Mouse (Mus musculus): ENCODE measurements at regions not wholly inside any gene's neighbourhood (a gene's known extent, or its start where the extent isn't known, plus 50 kb on each side); places are given as distances from the start of the nearest gene placed in this dataset.

DNA sequence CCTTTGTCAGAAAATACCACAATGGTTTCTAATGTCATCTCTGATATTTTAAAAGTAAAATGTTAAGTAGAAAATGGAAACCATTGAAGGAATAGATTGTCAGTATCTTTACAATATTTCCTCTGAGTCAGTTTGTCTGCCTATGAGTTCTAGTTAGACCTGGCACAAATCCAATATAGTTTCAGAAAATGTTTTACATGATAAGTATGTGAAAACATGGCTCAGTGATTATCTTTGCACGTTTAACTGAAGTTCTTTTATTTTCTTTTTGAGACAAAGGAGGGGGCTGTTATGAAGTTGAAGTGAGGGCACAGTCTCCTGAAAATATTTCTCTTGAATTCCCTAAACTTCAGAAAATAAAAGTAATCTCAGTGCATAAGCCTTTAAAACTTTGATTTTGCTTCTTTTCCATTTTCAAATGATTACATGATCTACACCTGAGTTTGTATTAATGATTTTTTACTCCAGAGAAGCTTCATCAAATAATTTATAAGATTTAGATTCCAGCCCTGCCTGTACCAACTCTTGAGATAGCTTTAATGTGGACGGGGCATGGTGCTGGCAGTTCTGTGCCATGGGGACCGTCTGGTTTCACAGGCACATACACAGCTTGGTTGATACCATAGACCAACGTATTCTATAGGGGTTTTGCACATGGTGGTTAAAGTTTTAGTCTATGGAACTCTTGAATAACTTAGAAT, 336.5 kb downstream of the Pdha2 start:
- no peak for DNase-seq

DNA sequence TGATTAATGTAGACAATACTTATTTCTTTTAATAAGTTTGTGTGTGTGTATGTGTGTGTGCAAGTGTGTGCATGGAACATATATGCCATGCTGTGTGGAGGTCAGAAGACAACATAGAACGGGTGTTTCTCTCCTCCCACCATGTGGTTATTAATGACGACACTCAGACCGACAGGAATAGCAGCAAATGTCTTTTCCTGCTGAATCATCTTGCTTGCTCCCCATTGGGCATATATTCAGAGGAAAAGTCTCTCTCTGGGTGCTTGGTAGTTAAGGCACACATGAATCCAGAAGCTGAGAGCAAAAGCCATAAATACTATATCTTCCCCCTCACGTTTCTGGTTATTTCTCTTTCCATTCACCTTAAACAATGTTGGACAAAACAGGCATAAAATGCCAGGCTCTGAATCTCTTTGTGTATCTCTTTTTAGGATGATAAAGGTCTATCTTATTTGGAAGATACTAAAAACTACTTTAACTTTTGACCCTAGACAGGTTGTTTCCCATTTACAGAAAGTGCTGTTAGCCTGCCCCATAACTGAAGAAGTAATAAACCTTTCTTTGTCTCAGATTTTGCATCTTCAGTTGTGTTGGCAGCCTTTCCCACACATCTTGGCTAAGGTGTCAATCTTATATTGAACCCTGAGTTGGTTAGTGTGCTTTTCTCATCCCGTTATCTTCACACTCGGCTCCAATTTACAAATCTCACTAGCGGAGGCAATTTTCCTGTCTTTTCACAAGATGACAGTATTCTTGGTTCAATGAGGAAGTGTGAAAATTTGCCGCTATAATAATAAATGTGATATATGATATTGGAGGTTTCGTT, 337.9 kb downstream of the Pdha2 start:
- no peak for DNase-seq

DNA sequence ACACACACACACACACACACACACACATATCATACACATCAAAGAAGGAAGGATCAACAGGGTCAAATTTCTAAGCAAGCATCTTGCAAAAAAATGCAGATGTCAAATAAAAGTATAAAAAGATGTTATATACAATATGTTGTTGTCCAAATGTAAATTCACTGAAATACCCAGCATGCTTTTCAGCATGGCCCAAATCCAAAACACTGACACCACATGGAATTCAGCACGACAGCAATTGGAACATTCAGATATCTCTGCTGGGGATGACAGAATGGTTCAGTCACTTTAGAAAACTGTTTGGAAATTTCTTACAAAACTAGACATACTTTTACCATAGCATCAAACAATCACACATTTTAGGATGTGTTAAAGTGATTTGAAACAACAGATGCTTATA, 339.6 kb downstream of the Pdha2 start:
- no peak for DNase-seq

- DNase-seq, result no peak
These were observed 340.9 kb downstream of the Pdha2 start for GRCm38 (mm10) chr3:140871261-140871660.

GRCm38 (mm10) chr3:140840197-140840596, 372.0 kb downstream of the Pdha2 start:
- DNase-seq, result no peak

- DNase-seq, result no peak
These were observed 374.1 kb downstream of the Pdha2 start for GRCm38 (mm10) chr3:140837976-140838581.

GRCm38 (mm10) chr3:140821266-140821665, 390.9 kb downstream of the Pdha2 start:
- no peak for DNase-seq

GRCm38 (mm10) chr3:140805586-140805985, 406.6 kb downstream of the Pdha2 start:
- DNase-seq, result no peak

GRCm38 (mm10) chr3:140792943-140793342, 419.2 kb downstream of the Pdha2 start:
- DNase-seq, result no peak

- DNase-seq, result peak; percentile 5
These were observed 426.5 kb downstream of the Pdha2 start for GRCm38 (mm10) chr3:140785700-140786099.

DNA sequence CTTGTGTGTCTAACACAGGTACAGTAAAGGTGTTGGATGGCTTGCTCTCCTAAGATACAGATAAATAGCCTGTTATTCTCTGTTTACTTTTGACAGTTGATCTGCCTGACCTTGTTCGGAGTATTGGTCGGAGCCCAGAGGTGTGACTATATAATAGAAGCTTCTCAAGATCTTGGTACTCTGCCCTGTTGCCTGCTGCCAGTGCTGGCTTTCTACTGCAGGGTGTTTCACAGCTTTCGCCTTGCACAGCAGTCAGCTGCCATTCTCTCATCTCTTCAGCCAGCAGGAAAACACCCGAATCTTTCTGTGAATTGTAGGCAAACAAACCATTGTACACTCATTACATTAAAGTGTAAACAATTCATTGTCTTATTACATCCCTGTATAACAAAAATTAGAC, 452.1 kb downstream of the Pdha2 start:
- no peak for DNase-seq

DNA sequence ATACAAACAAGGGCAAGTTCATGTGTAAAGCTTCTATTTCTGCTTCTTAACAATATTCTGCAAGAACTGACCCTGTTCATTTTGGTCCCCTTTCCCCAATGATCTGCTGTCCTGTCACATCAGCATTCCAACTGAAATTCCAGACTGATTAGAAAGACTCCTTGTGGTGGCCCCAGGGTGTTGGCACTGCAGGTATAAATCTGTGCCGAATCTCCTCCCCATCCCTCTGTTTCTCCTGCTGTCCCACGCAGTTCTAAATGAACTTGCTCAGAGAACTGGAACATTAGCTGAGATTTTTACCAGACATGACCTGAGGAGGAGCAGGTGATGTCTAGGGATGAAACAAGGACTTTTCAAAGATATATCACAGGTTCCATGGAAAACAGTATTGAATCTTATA, 467.7 kb downstream of the Pdha2 start:
- DNase-seq, result no peak

- no peak for DNase-seq
These were observed 471.7 kb downstream of the Pdha2 start for GRCm38 (mm10) chr3:140740430-140740829.

- no peak for DNase-seq
These were observed 473.3 kb downstream of the Pdha2 start for GRCm38 (mm10) chr3:140738654-140739369.

DNA sequence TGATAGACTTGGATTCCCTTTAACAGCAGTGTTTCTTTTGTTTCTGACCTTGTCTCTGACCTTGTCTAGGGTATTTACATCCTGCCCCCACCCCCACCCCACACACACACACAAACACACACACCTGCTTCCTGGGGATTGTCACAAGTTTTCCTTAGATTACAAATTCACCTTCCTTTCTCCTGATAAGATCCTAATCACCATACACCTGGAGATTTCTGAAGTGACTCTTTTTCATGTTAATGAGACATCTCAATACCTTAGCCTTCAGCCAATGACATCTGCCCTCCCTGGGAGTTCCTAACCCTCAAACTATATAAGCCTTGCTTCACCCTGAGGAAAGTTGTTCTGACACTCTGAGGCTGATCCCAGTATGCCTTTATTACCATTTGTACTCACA, 495.3 kb downstream of the Pdha2 start:
- DNase-seq, result no peak

DNA sequence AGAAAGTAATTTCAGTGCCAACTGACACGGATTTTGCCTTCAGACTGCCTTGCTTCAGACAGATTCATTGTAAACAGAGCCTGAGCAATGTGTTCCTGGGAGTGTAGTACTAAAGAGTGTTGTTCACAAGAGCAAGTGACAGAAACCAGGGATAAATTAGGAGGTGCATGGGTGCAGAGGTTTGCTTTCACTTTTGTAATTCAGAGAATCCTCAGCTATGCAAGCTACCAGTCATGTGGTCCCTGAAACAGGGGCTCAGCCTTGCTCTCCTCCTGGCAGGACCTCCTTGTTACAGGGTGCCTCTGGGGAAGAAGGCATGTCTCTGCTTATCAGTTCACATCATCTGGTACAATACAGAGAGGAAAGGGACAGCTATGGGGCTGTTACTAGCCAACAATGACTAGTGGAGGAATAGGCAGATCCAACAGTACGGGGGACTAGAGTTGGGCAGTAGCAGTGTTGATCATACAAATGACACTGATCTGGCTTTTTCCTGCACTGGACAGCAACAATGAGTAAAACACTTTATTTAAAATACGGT, 504.5 kb downstream of the Pdha2 start:
- DNase-seq, result no peak

DNA sequence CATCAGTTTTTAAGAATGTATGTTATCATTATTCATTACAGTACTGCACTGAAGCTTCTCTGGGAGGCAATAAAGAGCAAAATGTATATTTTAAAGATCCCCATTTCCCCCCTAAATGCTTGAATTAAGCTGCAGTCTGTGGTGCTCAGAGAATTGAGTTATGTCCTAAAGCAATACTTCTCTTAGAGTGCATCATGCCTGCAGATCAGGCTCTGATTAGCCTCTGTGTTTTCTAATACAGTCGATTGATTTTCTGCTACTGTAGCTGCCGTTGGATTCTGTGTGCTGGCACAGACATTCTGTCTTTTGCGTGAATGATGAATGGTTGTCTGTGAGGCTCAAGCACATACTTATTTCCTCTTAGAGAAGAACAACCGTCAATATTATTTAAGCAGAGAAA, 505.4 kb downstream of the Pdha2 start:
- no peak for DNase-seq

- no peak for DNase-seq
These were observed 506.6 kb downstream of the Pdha2 start for GRCm38 (mm10) chr3:140705536-140705935.

GRCm38 (mm10) chr3:140702929-140703328, 509.2 kb downstream of the Pdha2 start:
- no peak for DNase-seq

DNA sequence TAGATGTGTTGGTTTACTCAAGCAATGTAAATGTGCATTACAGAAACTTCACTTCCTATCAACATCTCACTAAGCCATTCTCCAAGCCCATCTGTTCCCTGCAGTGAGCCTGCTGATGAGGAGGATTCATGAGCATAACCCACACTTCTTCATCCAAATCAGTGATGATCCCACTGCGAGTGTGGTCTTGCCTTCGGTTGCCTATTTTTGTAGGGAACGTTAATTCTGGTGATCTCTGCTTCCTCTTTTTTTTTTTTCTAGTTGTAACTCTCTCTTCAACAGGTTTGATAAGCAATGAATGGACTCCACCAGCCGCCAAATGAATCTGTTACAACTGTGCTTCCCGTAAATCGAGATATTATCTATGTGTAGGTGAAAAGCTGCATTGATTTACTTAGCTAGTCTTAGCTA, 509.9 kb downstream of the Pdha2 start:
- DNase-seq, result no peak

DNA sequence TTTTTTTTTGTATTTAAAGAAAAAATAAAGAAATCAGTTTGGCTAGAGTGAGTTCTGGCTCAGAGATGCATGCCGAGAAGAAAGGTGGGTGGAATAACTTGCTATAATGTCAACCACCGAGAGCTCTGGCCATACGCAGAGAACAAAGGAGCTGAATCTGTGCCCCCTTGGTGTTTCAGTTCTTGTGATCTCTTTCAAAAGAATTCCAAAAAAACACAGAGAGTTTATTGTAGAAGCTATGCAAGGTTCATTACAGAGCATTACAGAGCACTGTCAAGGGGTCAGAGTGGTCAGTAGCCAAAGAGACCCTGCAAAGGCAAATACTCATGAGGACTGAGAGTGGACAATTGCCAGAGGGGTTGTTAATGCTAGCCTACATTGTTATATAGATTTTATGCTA, 514.9 kb downstream of the Pdha2 start:
- DNase-seq, result peak; percentile 10

DNA sequence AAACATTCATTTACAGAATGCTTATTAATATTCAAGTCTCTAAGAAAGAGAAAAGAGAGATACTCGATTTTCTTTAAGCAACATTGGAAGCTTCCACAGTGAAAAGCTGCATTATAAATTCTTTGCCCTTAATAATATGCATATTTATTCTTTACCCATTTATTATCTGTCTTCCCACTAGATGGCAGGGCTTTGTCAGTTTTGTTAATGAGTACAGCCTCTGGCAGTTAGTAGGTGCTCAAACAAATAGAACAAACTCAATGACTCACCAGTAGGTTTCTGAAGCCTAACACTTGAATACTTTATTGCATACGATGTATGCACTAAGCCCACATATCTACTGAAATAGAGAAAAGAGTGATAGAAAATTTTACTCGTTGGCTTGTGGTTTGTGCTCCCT, 529.4 kb downstream of the Pdha2 start:
- DNase-seq, result no peak

GRCm38 (mm10) chr3:140645785-140646388, 566.3 kb downstream of the Pdha2 start:
- no peak for DNase-seq
